Mouse (Mus musculus) thymus, postnatal 36 days (tissue): Measurements from ENCODE around the gene Kcnip1.
A peak's percentile ranks its signal among the peaks of the same experiment; 100 is the strongest.

Experiments
- DNase-seq, 2 experiments: peaks; one replicate each; pipeline ENCODE4 v3.0.0; 2022; ENCODE audit warnings: mixed read lengths in 2 of 2

The Kcnip1 gene

GRCm38 (mm10) chr11:33749979-33750378 lies 243.0 kb downstream of the Kcnip1 start:
- no peak for DNase-seq

GRCm38 (mm10) chr11:33749408-33749807 lies 243.5 kb downstream of the Kcnip1 start:
- DNase-seq = no peak

DNA sequence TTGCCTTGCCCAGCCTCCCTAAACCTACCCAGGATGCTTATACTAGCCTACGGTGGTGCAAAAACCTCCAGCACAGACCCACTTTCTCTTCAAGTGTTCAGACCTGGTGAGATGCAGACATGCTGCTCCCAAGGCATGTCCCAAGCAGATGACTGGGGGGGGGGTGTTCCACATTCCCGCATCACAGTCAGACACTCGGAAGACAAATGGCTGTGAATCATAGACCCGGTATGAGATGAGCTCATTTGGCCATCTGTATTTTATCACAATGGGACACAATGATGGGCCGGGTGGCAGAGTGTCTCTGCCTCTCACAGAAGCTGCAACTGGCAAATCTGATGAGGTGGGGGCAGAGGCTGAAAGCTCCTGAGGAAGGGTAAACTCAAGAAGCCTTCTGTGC lies 244.2 kb downstream of the Kcnip1 start:
- no peak for DNase-seq

DNA sequence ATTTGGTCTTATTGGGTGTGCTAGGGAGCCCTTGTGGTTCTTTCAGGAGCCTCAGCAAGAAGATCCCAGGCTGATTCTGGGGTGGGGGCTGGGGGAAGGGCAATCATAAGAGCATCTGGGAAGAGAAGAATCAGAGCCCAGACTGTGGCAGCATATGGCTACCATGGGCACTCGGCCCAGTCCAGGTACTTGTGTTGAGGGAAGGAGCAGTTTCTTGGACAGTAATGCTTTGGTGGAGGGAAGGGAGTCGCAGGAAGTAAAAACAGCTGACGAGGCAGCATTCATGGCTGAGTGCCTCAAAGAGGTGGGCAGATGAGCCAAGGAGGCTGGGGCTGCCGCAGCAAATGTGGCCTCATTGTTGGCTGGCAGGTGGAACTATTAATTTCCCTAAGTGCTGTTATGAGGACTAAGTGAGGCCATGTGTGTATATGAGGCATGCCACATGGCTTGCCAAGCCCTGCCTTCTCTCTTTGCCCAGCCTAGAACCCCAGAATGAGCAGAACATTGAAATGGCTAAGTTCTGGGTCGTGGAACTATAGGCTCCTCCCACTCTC lies 245.5 kb downstream of the Kcnip1 start:
- no peak for DNase-seq

- DNase-seq = no peak
Measured at GRCm38 (mm10) chr11:33746402-33746801, 246.6 kb downstream of the Kcnip1 start.

DNA sequence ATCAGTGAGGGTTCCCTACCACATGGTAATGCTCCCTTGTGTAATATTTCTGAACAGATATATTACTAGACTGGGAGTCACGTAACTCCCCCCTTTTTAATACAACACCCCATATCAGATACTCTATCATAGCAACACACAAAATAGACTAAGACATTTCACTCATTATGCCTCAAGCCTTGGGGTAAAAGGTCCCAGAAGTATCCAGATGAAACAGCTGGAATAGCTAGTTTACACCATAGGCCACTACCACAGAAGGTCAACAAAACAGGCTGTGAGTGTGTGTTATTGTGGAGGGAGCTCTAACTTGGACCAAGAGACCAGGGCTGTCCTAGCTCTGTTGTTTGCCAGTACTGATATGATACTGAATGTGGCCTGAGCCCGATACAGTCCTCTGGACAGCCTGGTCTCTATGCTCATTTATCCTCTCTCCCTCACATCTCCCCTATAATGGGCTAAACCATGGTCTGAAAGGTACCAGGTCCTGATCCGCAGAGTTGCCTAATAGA lies 247.1 kb downstream of the Kcnip1 start:
- no peak for DNase-seq

- DNase-seq = no peak
Measured at GRCm38 (mm10) chr11:33744429-33744828, 248.5 kb downstream of the Kcnip1 start.

DNA sequence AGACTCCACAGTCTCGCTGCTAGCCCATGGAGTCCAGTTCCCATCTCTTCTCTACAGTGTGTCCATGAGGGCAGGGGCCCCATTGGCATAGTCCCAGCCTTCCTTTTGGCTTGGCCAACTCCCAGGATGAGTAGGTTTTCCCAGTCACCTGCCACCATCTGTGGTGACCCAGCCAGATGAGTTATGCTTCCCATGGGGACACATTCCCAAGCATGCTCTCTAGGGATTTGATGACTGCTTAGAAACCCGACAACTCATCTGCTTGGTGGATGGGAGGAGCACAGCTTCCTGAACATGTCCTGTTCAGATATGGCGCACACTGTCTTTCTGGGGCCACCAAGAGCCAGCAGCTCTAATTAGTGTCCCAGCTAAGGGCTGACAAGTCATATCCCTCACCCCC lies 252.8 kb downstream of the Kcnip1 start:
- no peak for DNase-seq

GRCm38 (mm10) chr11:33736426-33736825 lies 256.5 kb downstream of the Kcnip1 start:
- no peak for DNase-seq

- DNase-seq = peak; percentile 20 to 21
Measured at GRCm38 (mm10) chr11:33733269-33733668, 259.7 kb downstream of the Kcnip1 start.

DNA sequence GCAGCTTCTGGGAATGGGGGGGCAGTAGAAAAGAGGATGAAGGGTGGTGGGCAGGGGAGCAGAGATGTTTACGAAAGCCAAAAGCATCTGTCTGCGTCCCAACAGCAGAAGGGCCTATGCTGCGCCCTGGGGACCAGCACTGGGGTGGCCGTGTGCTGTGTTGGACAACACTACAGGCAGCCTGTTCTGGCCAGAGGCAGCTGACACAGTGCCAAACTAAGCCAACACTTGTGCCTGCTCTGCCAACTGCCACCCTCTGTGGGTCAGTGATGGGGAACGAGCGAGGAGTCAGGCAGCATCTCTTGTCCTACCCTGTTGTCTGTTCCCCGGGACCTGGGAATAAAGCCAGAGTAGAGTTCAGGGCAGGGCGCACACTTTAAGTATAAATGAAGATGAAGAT lies 260.6 kb downstream of the Kcnip1 start:
- DNase-seq = no peak

GRCm38 (mm10) chr11:33721297-33721696 lies 271.7 kb downstream of the Kcnip1 start:
- peak; percentile 44 to 57 for DNase-seq

- no peak for DNase-seq
Measured at GRCm38 (mm10) chr11:33706777-33707176, 286.2 kb downstream of the Kcnip1 start.

- no peak for DNase-seq
Measured at GRCm38 (mm10) chr11:33701958-33702459, 290.9 kb downstream of the Kcnip1 start.

DNA sequence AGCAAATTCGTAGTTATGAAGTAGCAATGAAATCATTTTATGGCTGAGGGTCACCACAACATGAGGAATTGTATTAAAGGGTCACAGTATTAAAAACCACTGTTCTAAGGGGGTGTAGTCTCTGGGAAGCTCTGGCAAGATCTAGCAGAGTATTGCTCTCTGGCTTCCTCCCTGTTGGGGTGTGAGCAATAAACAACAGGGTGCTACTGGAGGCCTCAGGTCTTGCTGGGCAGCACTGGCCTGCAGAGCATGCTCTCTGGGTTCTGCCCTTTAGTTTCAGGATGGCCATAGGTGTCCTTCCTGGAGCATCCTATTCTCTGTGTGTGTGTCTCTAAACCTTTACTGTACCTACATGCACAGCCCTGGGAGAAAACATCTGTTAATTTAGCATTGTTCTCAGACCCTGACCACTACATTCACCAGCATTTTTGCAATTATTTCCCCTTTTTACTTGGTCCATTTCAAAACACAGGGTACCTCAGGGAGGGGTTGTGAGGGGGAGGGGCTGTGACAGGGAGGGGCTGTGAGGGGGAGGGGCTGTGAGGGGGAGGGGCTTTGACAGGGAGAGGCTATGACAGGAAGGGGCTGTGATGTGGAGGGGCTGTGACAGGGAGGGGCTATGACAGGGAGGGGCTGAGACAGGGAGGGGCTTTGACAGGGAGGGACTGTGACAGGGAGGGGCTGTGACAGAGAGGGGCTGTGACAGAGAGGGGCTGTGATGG lies 291.6 kb downstream of the Kcnip1 start:
- DNase-seq = no peak

- peak in 1 of 2 experiments; percentile 8 for DNase-seq
Measured at GRCm38 (mm10) chr11:33700725-33701124, 292.2 kb downstream of the Kcnip1 start.

GRCm38 (mm10) chr11:33690181-33690580 lies 302.8 kb downstream of the Kcnip1 start:
- no peak for DNase-seq

- DNase-seq = no peak
Measured at GRCm38 (mm10) chr11:33685904-33686303, 307.0 kb downstream of the Kcnip1 start.

DNA sequence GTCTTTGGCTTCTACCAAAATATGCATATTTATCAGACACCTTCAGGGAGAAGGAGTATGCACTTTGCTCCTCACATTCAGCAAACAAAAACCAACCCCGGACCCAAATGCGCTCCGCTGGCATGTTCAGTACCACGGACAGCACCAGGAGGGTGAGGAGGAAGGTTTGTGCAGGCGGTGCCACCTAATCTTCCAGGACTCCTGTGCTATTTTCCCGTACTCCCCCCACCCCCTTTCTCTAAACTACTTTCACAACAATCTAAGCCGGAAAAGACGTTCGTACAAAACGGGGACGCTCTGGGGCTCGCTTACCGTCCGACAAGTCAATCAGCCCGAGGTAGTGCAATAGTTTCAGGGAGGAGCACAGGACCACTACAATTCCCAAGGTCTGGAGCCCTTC lies 312.8 kb downstream of the Kcnip1 start:
- peak; percentile 7 to 8 for DNase-seq

DNA sequence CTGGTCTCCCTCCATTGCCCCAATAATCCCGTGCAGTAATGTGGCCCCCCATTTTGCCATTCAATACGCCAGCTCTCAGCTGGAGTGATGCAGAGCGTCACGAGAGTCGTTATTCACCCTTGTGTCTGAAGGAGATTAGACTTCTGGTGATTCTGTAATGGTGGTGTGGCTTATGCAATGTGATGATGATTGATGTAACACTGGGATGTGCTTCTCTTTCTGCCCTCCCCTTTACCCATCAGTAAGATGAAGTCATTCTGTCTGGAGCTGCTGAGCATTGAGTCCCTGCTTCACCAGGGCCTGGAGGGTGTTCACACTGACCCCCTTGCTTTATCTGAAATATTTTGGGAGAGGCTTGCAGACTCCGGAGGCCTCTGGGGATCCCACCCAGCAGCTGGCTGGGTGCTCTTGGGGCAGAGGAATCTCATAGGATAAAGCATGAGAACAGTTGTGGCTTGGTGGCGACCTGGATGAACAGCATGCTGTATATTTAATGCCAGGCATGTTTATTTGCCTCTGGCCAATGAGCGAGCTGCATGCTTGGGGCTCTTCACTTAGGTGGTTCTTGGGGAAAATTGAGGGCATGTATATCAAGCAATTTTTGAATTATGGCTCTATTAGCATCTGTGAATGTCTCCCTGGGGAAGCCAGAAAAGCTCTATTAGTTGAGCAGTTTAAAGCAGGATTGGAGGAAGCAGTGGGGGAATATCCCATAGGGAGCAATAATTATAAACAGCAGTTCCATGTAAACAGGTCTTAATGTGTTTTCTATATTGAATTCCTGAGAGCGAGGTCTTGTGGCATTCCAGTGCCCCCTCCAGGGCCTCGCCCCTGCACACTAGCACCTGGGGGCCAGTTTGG lies 322.6 kb downstream of the Kcnip1 start:
- no peak for DNase-seq

- no peak for DNase-seq
Measured at GRCm38 (mm10) chr11:33668376-33668775, 324.6 kb downstream of the Kcnip1 start.

GRCm38 (mm10) chr11:33663599-33663998 lies 329.4 kb downstream of the Kcnip1 start:
- no peak for DNase-seq
